Comparison of ENCODE assay signal across 19 mouse cellular contexts in the genomic region with DNA sequence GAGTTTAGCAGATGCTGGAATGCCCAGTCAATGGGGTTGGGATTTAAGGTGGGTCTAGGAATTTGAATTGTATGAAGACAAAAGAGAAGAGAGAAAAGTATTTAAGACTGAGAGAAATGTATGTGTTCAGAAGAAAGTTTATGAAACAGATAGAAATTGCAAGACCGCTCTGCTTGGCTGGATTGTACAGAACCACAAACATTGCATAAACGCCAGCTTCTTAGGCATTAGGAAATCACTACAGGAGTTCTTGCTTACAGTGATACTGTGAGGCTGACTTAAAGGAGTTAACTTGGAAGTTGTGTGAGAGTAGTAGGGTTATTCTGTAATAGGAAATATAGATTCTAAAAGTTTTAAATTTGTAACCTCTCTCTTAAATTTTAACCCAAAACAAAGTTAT. TPM values are rescaled to one million over a fixed set of nuclear protein-coding genes. Genes with fewer than 3 reads are reported as not detected.
"Had no signal": no experiment of that assay in that cellular context is flagged by ENCODE, and none has a peak within 500 bp of the region (broad histone marks: within the 10 kb centered on the region; RNA-seq: fewer than 3 reads in every experiment).

No protein-coding gene starts in this region.

- H3K9me3 ChIP-seq: liver, embryonic 12.5 days; lung, embryonic 15.5 days; megakaryocyte, embryonic 14.5 days; midbrain, embryonic 13.5 days; midbrain, embryonic 15.5 days; neural tube, embryonic 12.5 days; stomach, embryonic 15.5 days had no signal

- DNase-seq: lung, postnatal 14 days; right cerebral cortex, postnatal 14 days; thymus, adult 2 months; thymus, postnatal 25 days; thymus, postnatal 4 days had no signal

- ATAC-seq: liver, embryonic 12.5 days; midbrain, embryonic 13.5 days; midbrain, embryonic 15.5 days had no signal

- H3K27ac ChIP-seq: liver, embryonic 12.5 days; liver, embryonic 14.5 days; lung, embryonic 15.5 days; macrophage; midbrain, embryonic 13.5 days; midbrain, embryonic 15.5 days; neural tube, embryonic 12.5 days; stomach, embryonic 15.5 days; stomach, postnatal 0 days had no signal

- H3K27me3 ChIP-seq: liver, embryonic 12.5 days; lung, embryonic 15.5 days; megakaryocyte, embryonic 14.5 days; midbrain, embryonic 13.5 days; midbrain, embryonic 15.5 days; neural tube, embryonic 12.5 days; stomach, embryonic 15.5 days had no signal

- H3K36me3 ChIP-seq: liver, embryonic 12.5 days; lung, embryonic 15.5 days; midbrain, embryonic 13.5 days; midbrain, embryonic 15.5 days; neural tube, embryonic 12.5 days; stomach, embryonic 15.5 days had no signal

- H3K4me3 ChIP-seq: liver, embryonic 12.5 days; lung, embryonic 15.5 days; megakaryocyte, embryonic 14.5 days; midbrain, embryonic 13.5 days; midbrain, embryonic 15.5 days; neural tube, embryonic 12.5 days; stomach, embryonic 15.5 days had no signal

- H3K4me1 ChIP-seq: liver, embryonic 12.5 days; lung, embryonic 15.5 days; megakaryocyte, embryonic 14.5 days; midbrain, embryonic 13.5 days; midbrain, embryonic 15.5 days; neural tube, embryonic 12.5 days; stomach, embryonic 15.5 days had no signal

- H3K9ac ChIP-seq: liver, embryonic 12.5 days; liver, embryonic 14.5 days; lung, embryonic 15.5 days; midbrain, embryonic 13.5 days; midbrain, embryonic 15.5 days; neural tube, embryonic 12.5 days; stomach, embryonic 15.5 days had no signal

- H3K4me2 ChIP-seq: liver, embryonic 12.5 days; lung, embryonic 15.5 days; midbrain, embryonic 11.5 days; midbrain, embryonic 13.5 days; midbrain, embryonic 15.5 days; neural tube, embryonic 12.5 days; stomach, embryonic 15.5 days had no signal

RNA-seq across cellular contexts. Expression of gene Pdk4, which starts 23.4 kb away (rescaled TPM):
- total RNA-seq: megakaryocyte progenitor cell, adult 5-6 weeks; monocyte, adult 5-6 weeks; neutrophil, adult 5-6 weeks had no signal
- polyA plus RNA-seq: macrophage had no signal
